Mouse (Mus musculus) liver, postnatal 0 days (tissue): ENCODE data around the gene Slc6a6.

Experiments used
- CTCF ChIP-seq: sonication (generic); IDR thresholded peaks from 2 replicates; pipeline ENCODE4 v1.5.1; 2016; ENCODE audit warnings: antibody characterized with exemption, low read depth
- EP300 ChIP-seq: IDR thresholded peaks from 2 replicates; pipeline ENCODE4 v1.6.1; 2016; ENCODE audit warnings: antibody characterized with exemption, low read depth, mild to moderate bottlenecking

GRCm38 (mm10) chr6:91643416-91643921 lies 40.4 kb upstream of the Slc6a6 start:
- TF ChIP-seq CTCF (no peak), EP300 (no peak)
